Mouse (Mus musculus) kidney, adult 2 months (tissue): ENCODE measurements around the gene Tuba1c. TPM values are rescaled to one million over a fixed set of nuclear protein-coding genes. Genes with fewer than 3 reads are reported as not detected.
A peak's percentile ranks its signal among the peaks of the same experiment; 100 is the strongest.

Source experiments
- DNase-seq: peaks from one replicate; pipeline ENCODE4 v3.0.0; 2021
- H3K27ac ChIP-seq: fragments of 200-500 bp; 2 replicates; pipeline ENCODE4 v1.5.1; 2012; ENCODE audit warnings: low read depth, low read length, control low read depth, inconsistent platforms; ENCODE audit not compliant: insufficient read depth
- H3K27me3 ChIP-seq: fragments of 200-500 bp; replicated peaks from 2 replicates; pipeline ENCODE4 v1.6.1; 2012; ENCODE audit warnings: mild to moderate bottlenecking, moderate library complexity, low read length, inconsistent platforms; ENCODE audit not compliant: control insufficient read depth, insufficient read depth
- H3K36me3 ChIP-seq: fragments of 200-500 bp; 2 replicates; pipeline ENCODE4 v1.6.1; 2012; ENCODE audit warnings: mild to moderate bottlenecking, moderate library complexity, low read length, inconsistent platforms; ENCODE audit not compliant: control insufficient read depth, insufficient read depth
- H3K4me1 ChIP-seq: fragments of 200-500 bp; 2 replicates; pipeline ENCODE4 v1.6.1; 2011; ENCODE audit warnings: low read length; ENCODE audit not compliant: control insufficient read depth, insufficient read depth
- H3K4me3 ChIP-seq: fragments of 200-500 bp; 2 replicates; pipeline ENCODE4 v1.5.1; 2011; ENCODE audit warnings: mild to moderate bottlenecking, low read depth, low read length, control low read depth; ENCODE audit not compliant: insufficient read depth
- CTCF ChIP-seq: fragments of 200-500 bp; conservative IDR thresholded peaks from 2 replicates; pipeline ENCODE4 v1.5.1; 2011; ENCODE audit warnings: low read depth, mild to moderate bottlenecking, control low read depth, low read length, moderate library complexity, mixed read lengths; ENCODE audit not compliant: insufficient read depth, insufficient read length
- POLR2A ChIP-seq: fragments of 200-500 bp; IDR thresholded peaks from one replicate; pipeline ENCODE4 v1.6.1; 2011; ENCODE audit warnings: low read depth, low read length, control low read depth
- WGBS: fragments of 180-500 bp; shearing (Covaris S2); methylation state at CpG from one replicate; pipeline ENCODE4 v1.1.7; 2018; 5-methylcytosine and 5-hydroxymethylcytosine counted together
- polyA plus RNA-seq: library from polyadenylated mRNA; depleted of rRNA; stranded (reverse); fragments of >200 nt; gene quantifications from 2 replicates; pipeline ENCODE4 v1.2.3, GENCODE M21; 2012; rRNA removed

Tuba1c gene
- polyA plus RNA-seq, 1 experiment, result 128 TPM

DNA sequence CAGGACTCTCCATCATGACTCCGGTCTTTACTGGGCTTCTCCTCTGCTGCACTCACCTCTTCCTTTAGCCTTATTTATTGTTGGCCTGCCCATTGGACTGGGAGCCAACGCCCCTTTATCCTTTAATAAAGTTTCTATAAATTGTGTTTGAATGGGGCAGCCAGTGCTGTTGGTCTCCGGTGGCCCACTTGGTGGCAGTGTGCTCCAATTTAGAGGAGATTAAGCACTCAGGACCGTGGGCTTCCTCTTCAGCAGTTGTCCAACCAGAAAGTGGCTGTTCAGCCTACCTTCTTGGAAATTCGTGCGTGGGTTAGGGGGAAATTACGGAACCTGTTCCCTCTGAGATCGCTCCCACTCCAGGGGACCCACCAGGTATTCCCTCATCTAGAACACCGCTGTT, 53.6 kb downstream of the Tuba1c start:
- TF ChIP-seq POLR2A (no peak), CTCF (peak; percentile 92)
- Histone ChIP-seq H3K27ac (no peak overlapping the region), H3K4me1 (peaks cover 9% of the 10 kb centered on the region; the same call in 1 of the 2 replicates), H3K36me3 (no peaks in the 10 kb centered on the region), H3K27me3 (no peaks in the 10 kb centered on the region), H3K4me3 (no peak overlapping the region)
- peak; percentile 70 for DNase-seq
- 62% methylated on average over 9 of the region's 9 CpGs for WGBS

- H3K4me1 ChIP-seq, result peaks cover 9% of the 10 kb centered on the region; the same call in 1 of the 2 replicates
- WGBS, result 30% methylated on average over 11 of the region's 11 CpGs
- no peaks in the 10 kb centered on the region for H3K36me3 ChIP-seq
- DNase-seq, result peak; percentile 70
- TF ChIP-seq CTCF (no peak), POLR2A (no peak)
- no peak overlapping the region for H3K4me3 ChIP-seq
- H3K27ac ChIP-seq, result peak overlapping the region; percentile 43
- no peaks in the 10 kb centered on the region for H3K27me3 ChIP-seq
Measured at GRCm38 (mm10) chr15:99083867-99084557, 54.3 kb downstream of the Tuba1c start.

- 0 out of 2 replicates have a peak overlapping the region, but pooled peaks have one; percentile 12 for H3K27ac ChIP-seq
- no peak overlapping the region for H3K4me3 ChIP-seq
- H3K36me3 ChIP-seq, result no peaks in the 10 kb centered on the region
- 48% methylated on average over 19 of the region's 19 CpGs for WGBS
- peaks cover 9% of the 10 kb centered on the region; the same call in 1 of the 2 replicates for H3K4me1 ChIP-seq
- DNase-seq, result no peak
- H3K27me3 ChIP-seq, result no peaks in the 10 kb centered on the region
- TF ChIP-seq POLR2A (no peak), CTCF (no peak)
Measured at GRCm38 (mm10) chr15:99084618-99085017, 54.9 kb downstream of the Tuba1c start.

DNA sequence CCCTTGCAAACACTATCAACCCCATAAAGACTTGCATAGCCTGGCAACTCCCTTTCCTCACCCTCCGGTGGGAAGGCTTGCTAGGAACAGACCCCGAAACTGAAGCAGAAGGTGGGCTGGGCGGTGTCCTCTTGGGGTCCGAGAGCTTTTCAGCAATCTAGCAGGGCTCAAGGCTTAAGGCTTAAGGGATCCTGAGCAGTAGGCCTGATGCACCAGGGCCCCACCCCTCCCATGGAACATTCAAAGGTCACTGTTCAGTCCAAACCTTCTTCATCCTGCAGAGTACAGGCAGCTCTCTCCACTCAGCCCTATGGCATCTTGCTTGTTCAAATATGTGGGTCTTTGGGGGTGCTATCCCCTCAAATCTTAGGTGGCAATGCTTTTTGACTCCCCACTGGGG, 56.3 kb downstream of the Tuba1c start:
- Histone ChIP-seq H3K4me3 (no peak overlapping the region), H3K36me3 (no peaks in the 10 kb centered on the region), H3K4me1 (peaks cover 9% of the 10 kb centered on the region; the same call in 1 of the 2 replicates), H3K27me3 (no peaks in the 10 kb centered on the region), H3K27ac (no peak overlapping the region)
- WGBS, result 89% methylated on average over 4 of the region's 4 CpGs
- TF ChIP-seq CTCF (no peak), POLR2A (no peak)
- peak; percentile 67 for DNase-seq

GRCm38 (mm10) chr15:99087253-99088075, 57.8 kb downstream of the Tuba1c start, which contains the start of gene C1ql4:
C1ql4 (minus strand) TSS chr15:99087817.
- Histone ChIP-seq H3K4me1 (peaks cover 9% of the 10 kb centered on the region; the same call in 1 of the 2 replicates), H3K4me3 (peak within 1 kb of the TSS; percentile 9; the same call in 1 of the 2 replicates), H3K36me3 (no peaks in the 10 kb centered on the region), H3K27me3 (no peaks in the 10 kb centered on the region), H3K27ac (no peak within 1 kb of the TSS)
- DNase-seq, result no peak
- TF ChIP-seq CTCF (peak; percentile 38), POLR2A (no peak)
- WGBS, result 15% methylated on average over 60 of the region's 60 CpGs

Other genes starting within 250 kb of the Tuba1c start
- gene Wnt1, start 240.0 kb upstream of the Tuba1c start, polyA plus RNA-seq, result 0.04 TPM in 1 of 2 replicates, not detected in the other
- 12.1 and 12.3 TPM in 2 replicates for gene Ddn, start 220.4 kb upstream of the Tuba1c start, polyA plus RNA-seq
- 68.9 and 72.7 TPM in 2 replicates for gene Prkag1, start 198.4 kb upstream of the Tuba1c start, polyA plus RNA-seq
- gene Kmt2d, start 158.7 kb upstream of the Tuba1c start, polyA plus RNA-seq, result 18.8 and 20.8 TPM in 2 replicates
- gene Rhebl1, start 135.4 kb upstream of the Tuba1c start, polyA plus RNA-seq, result 6.4 and 7.1 TPM in 2 replicates
- 1.2 and 1.5 TPM in 2 replicates for gene Dhh, start 131.4 kb upstream of the Tuba1c start, polyA plus RNA-seq
- gene Lmbr1l, start 111.7 kb upstream of the Tuba1c start, polyA plus RNA-seq, result 36.1 and 50.2 TPM in 2 replicates
- 488 and 540 TPM in 2 replicates for gene Tuba1b, start 95.3 kb upstream of the Tuba1c start, polyA plus RNA-seq
- 12.0 TPM in 1 of 2 replicates, not detected in the other for gene Gm49450, start 76.3 kb upstream of the Tuba1c start, polyA plus RNA-seq
- 121 and 131 TPM in 2 replicates for gene Tuba1a, start 76.2 kb upstream of the Tuba1c start, polyA plus RNA-seq
- 1.7 and 3.2 TPM in 2 replicates for gene Prph, start 25.3 kb downstream of the Tuba1c start, polyA plus RNA-seq
- gene Troap, start 44.7 kb downstream of the Tuba1c start, polyA plus RNA-seq, result 0.29 and 0.33 TPM in 2 replicates
- gene C1ql4, start 57.9 kb downstream of the Tuba1c start, polyA plus RNA-seq, result 0.44 and 0.61 TPM in 2 replicates
- gene Dnajc22, start 63.3 kb downstream of the Tuba1c start, polyA plus RNA-seq, result 49.9 and 53.4 TPM in 2 replicates
- 8.6 and 10.0 TPM in 2 replicates for gene Spats2, start 96.0 kb downstream of the Tuba1c start, polyA plus RNA-seq
- gene Kcnh3, start 195.0 kb downstream of the Tuba1c start, polyA plus RNA-seq, result 0.38 and 0.42 TPM in 2 replicates
- gene Mcrs1, start 222.1 kb downstream of the Tuba1c start, polyA plus RNA-seq, result 70.6 and 81.3 TPM in 2 replicates